15 mouse cellular contexts compared by ENCODE assay signal in the genomic region with DNA sequence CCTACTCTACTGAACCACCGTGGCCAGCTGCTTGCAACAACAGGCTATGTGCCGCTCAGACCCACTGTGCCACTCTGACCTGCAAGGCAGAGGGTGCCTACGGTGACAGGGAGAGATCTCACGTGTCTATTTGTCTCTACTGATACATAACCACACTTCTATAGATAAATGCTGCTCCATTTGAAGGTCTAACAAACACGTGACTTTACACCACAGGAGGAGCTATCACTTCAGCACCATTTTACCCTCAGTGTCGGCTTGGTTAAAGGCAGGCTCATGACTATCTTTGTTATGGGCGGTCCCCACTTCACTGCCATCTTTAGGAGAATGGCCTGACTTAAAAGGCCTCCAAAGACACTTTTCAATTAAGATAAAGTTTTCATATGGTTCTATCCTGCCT. TPM values are rescaled to one million over a fixed set of nuclear protein-coding genes. Genes with fewer than 3 reads are reported as not detected.
A peak's percentile ranks its signal among the peaks of the same experiment; 100 is the strongest.
DNase-seq lines count a peak whose midpoint lies in the region; ATAC-seq and TF ChIP-seq lines count a peak whose summit lies in the region.
"Had no signal": no experiment of that assay in that cellular context is flagged by ENCODE, and none has a peak within 500 bp of the region (broad histone marks: within the 10 kb centered on the region; RNA-seq: fewer than 3 reads in every experiment).

No protein-coding gene starts in this region.

- peak; percentile 74 for DNase-seq in lung, embryonic 14.5 days
- DNase-seq in lung, adult 18-20 months = no peak
- DNase-seq in NIH3T3 (ENCODE audit: low read depth) = peak; percentile 30
- DNase-seq in gastrocnemius, adult 18-20 months (ENCODE audit: low spot score) = no peak
- no peak for DNase-seq in kidney, adult 18-20 months
- DNase-seq: forebrain, postnatal 0 days; layer of hippocampus, postnatal 36 days; thymus, adult 2 months had no signal

- H3K27me3 ChIP-seq in lung, embryonic 14.5 days (ENCODE audit: insufficient read depth, low read length) = no peaks in the 10 kb centered on the region
- H3K27me3 ChIP-seq: embryonic facial prominence, embryonic 12.5 days had no signal

- H3K9me3 ChIP-seq in lung, embryonic 14.5 days (ENCODE audit: low read depth, low read length) = no peaks in the 10 kb centered on the region
- H3K9me3 ChIP-seq: embryonic facial prominence, embryonic 12.5 days had no signal

- H3K4me3 ChIP-seq in lung, embryonic 14.5 days (ENCODE audit: low read depth, low read length) = no peak overlapping the region
- H3K4me3 ChIP-seq: embryonic facial prominence, embryonic 12.5 days had no signal

- no peak for ATAC-seq in lung, embryonic 14.5 days (ENCODE audit: insufficient read depth)
- ATAC-seq in erythroblast, adult 5-6 weeks (replicated peaks; ENCODE audit: low FRiP score, poor library complexity, severe bottlenecking) = 0 out of 2 replicates have a peak, but pooled peaks have one; percentile 41
- peak; percentile 91 for ATAC-seq in megakaryocyte-erythroid progenitor cell, adult 5-6 weeks (replicated peaks; ENCODE audit: low FRiP score, low TSS enrichment, poor library complexity, severe bottlenecking)
- ATAC-seq: forebrain, postnatal 0 days; inflammation-experienced regulatory T-cells, adult 6 months had no signal

- TF ChIP-seq CTCF in lung, embryonic 14.5 days (IDR thresholded peaks at IDR 0.05; ENCODE audit: low read depth) = no peak

- no peak overlapping the region for H3K4me2 ChIP-seq in lung, embryonic 14.5 days
- H3K4me2 ChIP-seq: embryonic facial prominence, embryonic 12.5 days; heart, embryonic 11.5 days had no signal

- no peaks in the 10 kb centered on the region for H3K36me3 ChIP-seq in lung, embryonic 14.5 days (ENCODE audit: insufficient read depth)
- H3K36me3 ChIP-seq: embryonic facial prominence, embryonic 12.5 days had no signal

- 20% methylated on average over 7 of the region's 7 CpGs for WGBS in lung, embryonic 14.5 days

- no peak overlapping the region for H3K27ac ChIP-seq in lung, embryonic 14.5 days (ENCODE audit: low read depth)
- H3K27ac ChIP-seq: embryonic facial prominence, embryonic 12.5 days had no signal

- H3K4me1 ChIP-seq in lung, embryonic 14.5 days (ENCODE audit: insufficient read depth) = no peaks in the 10 kb centered on the region
- H3K4me1 ChIP-seq: embryonic facial prominence, embryonic 12.5 days had no signal

- H3K9ac ChIP-seq in lung, embryonic 14.5 days = no peak overlapping the region
- H3K9ac ChIP-seq: embryonic facial prominence, embryonic 12.5 days; forebrain, postnatal 0 days had no signal

RNA-seq across cellular contexts. Expression of a gene that starts 7.0 kb away (rescaled TPM):
- polyA plus RNA-seq in lung, embryonic 14.5 days (2014; fragmentation: Nextera tagmentation; extraction: Ambion mirVana) = 39.2 and 44.1 TPM in 2 replicates
- total RNA-seq in erythroblast, adult 5-6 weeks (2015; ENCODE audit: low replicate concordance) = 13.4 and 16.1 TPM in 2 replicates
- total RNA-seq in erythroblast, adult 5-6 weeks (2017; ENCODE audit: low replicate concordance) = 21.4 and 25.2 TPM in 2 replicates
- total RNA-seq in megakaryocyte-erythroid progenitor cell, adult 5-6 weeks (2014; fragmentation: Nextera tagmentation) = 69.6 and 76.7 TPM in 2 replicates
- total RNA-seq in megakaryocyte-erythroid progenitor cell, adult 5-6 weeks (2017) = 101 and 137 TPM in 2 replicates
- 1 to 10 TPM; 5.7 to 7.5 TPM for total RNA-seq in gastrocnemius, adult 18-20 months (2021)

RNA-seq across cellular contexts. Expression of a gene that starts 11.3 kb away (rescaled TPM):
- polyA plus RNA-seq in lung, embryonic 14.5 days (2014; fragmentation: Nextera tagmentation; extraction: Ambion mirVana) = not detected in 2 replicates
- total RNA-seq in erythroblast, adult 5-6 weeks (2015; ENCODE audit: low replicate concordance) = not detected in 2 replicates
- total RNA-seq in erythroblast, adult 5-6 weeks (2017; ENCODE audit: low replicate concordance) = not detected in 2 replicates
- not detected in 2 replicates for total RNA-seq in megakaryocyte-erythroid progenitor cell, adult 5-6 weeks (2014; fragmentation: Nextera tagmentation)
- not detected in 2 replicates for total RNA-seq in megakaryocyte-erythroid progenitor cell, adult 5-6 weeks (2017)
- total RNA-seq in gastrocnemius, adult 18-20 months (2021) = not detected
- total RNA-seq: forebrain, postnatal 0 days; layer of hippocampus, postnatal 36 days had no signal
- polyA plus RNA-seq: embryonic facial prominence, embryonic 12.5 days; forebrain, postnatal 0 days; heart, embryonic 11.5 days; inflammation-experienced regulatory T-cells, adult 6 months; lung, embryonic 16.5 days; small intestine, adult 2 months; thymus, adult 2 months had no signal

RNA-seq across cellular contexts. Expression of a gene that starts 27.5 kb away (rescaled TPM):
- not detected in 2 replicates for polyA plus RNA-seq in lung, embryonic 14.5 days (2014; fragmentation: Nextera tagmentation; extraction: Ambion mirVana)
- not detected in 2 replicates for total RNA-seq in erythroblast, adult 5-6 weeks (2015; ENCODE audit: low replicate concordance)
- total RNA-seq in erythroblast, adult 5-6 weeks (2017; ENCODE audit: low replicate concordance) = not detected in 2 replicates
- 0.28 TPM in 1 of 2 replicates, not detected in the other for total RNA-seq in megakaryocyte-erythroid progenitor cell, adult 5-6 weeks (2014; fragmentation: Nextera tagmentation)
- total RNA-seq in megakaryocyte-erythroid progenitor cell, adult 5-6 weeks (2017) = not detected in 2 replicates
- not detected for total RNA-seq in gastrocnemius, adult 18-20 months (2021)
- total RNA-seq: forebrain, postnatal 0 days had no signal
- polyA plus RNA-seq: embryonic facial prominence, embryonic 12.5 days; heart, embryonic 11.5 days; inflammation-experienced regulatory T-cells, adult 6 months; lung, embryonic 16.5 days; small intestine, adult 2 months had no signal

RNA-seq across cellular contexts. Expression of a gene that starts 29.5 kb away (rescaled TPM):
- not detected in 2 replicates for polyA plus RNA-seq in lung, embryonic 14.5 days (2014; fragmentation: Nextera tagmentation; extraction: Ambion mirVana)
- total RNA-seq in erythroblast, adult 5-6 weeks (2015; ENCODE audit: low replicate concordance) = not detected in 2 replicates
- total RNA-seq in erythroblast, adult 5-6 weeks (2017; ENCODE audit: low replicate concordance) = not detected in 2 replicates
- total RNA-seq in megakaryocyte-erythroid progenitor cell, adult 5-6 weeks (2014; fragmentation: Nextera tagmentation) = not detected in 2 replicates
- not detected in 2 replicates for total RNA-seq in megakaryocyte-erythroid progenitor cell, adult 5-6 weeks (2017)
- total RNA-seq in gastrocnemius, adult 18-20 months (2021) = not detected
- polyA plus RNA-seq: embryonic facial prominence, embryonic 12.5 days; forebrain, postnatal 0 days; heart, embryonic 11.5 days; inflammation-experienced regulatory T-cells, adult 6 months; lung, embryonic 16.5 days; small intestine, adult 2 months had no signal

RNA-seq across cellular contexts. Expression of a gene that starts 48.9 kb away (rescaled TPM):
- polyA plus RNA-seq in lung, embryonic 14.5 days (2014; fragmentation: Nextera tagmentation; extraction: Ambion mirVana) = not detected in 2 replicates
- total RNA-seq in erythroblast, adult 5-6 weeks (2015; ENCODE audit: low replicate concordance) = not detected in 2 replicates
- total RNA-seq in erythroblast, adult 5-6 weeks (2017; ENCODE audit: low replicate concordance) = 0.26 TPM in 1 of 2 replicates, not detected in the other
- not detected in 2 replicates for total RNA-seq in megakaryocyte-erythroid progenitor cell, adult 5-6 weeks (2014; fragmentation: Nextera tagmentation)
- 0.42 TPM in 1 of 2 replicates, not detected in the other for total RNA-seq in megakaryocyte-erythroid progenitor cell, adult 5-6 weeks (2017)
- not detected for total RNA-seq in gastrocnemius, adult 18-20 months (2021)
- total RNA-seq: forebrain, postnatal 0 days; layer of hippocampus, postnatal 36 days had no signal
- polyA plus RNA-seq: embryonic facial prominence, embryonic 12.5 days; forebrain, postnatal 0 days; heart, embryonic 11.5 days; inflammation-experienced regulatory T-cells, adult 6 months; lung, embryonic 16.5 days; small intestine, adult 2 months had no signal

Comparison
In these comparisons a context has a peak if more than half of its experiments do, and no peak if none do; other contexts are left out.
1. DNase-seq: peak in lung, embryonic 14.5 days (single experiment) and NIH3T3 (single experiment); none in lung, adult 18-20 months (0 of 2), gastrocnemius, adult 18-20 months (single experiment) and kidney, adult 18-20 months (single experiment).